Mouse (Mus musculus) thymus, postnatal 10 days (tissue): ENCODE measurements at regions not wholly inside any gene's neighbourhood (a gene's known extent, or its start where the extent isn't known, plus 50 kb on each side); places are given as distances from the start of the nearest gene placed in this dataset.
"Not testable (repeated sequence)": the region's sequence is repeated elsewhere in the genome, so short reads cannot be mapped to it uniquely, and the experiment has no call there.

ENCODE experiments used
- DNase-seq, 2 experiments: peaks; one replicate each; pipeline ENCODE4 v3.0.0; 2021; ENCODE audit warnings: low spot score in 2 of 2

GRCm38 (mm10) chr4:145774241-145774761, 94.3 kb upstream of the Zfp986 start:
- DNase-seq, result peak in 1 of 2 experiments; percentile 2

GRCm38 (mm10) chr4:145774884-145775283, 93.7 kb upstream of the Zfp986 start:
- not testable (repeated sequence) for DNase-seq

GRCm38 (mm10) chr4:145776531-145776930, 92.1 kb upstream of the Zfp986 start:
- DNase-seq, result not testable (repeated sequence)

- not testable (repeated sequence) for DNase-seq
These were observed 87.2 kb upstream of the Zfp986 start for GRCm38 (mm10) chr4:145781281-145781896.

- not testable (repeated sequence) for DNase-seq
These were observed 53.9 kb upstream of the Zfp986 start for GRCm38 (mm10) chr4:145814674-145815073.
